Mouse (Mus musculus) intestine, postnatal 0 days (tissue): Measurements from ENCODE around the gene Elmo3. TPM values are rescaled to one million over a fixed set of nuclear protein-coding genes. Genes with fewer than 3 reads are reported as not detected.
A peak's percentile ranks its signal among the peaks of the same experiment; 100 is the strongest.

Experiments
- ATAC-seq: fragments of 200-750 bp; cut with Nextera tagmentation; 2 replicates; pipeline ENCODE4 v1.8.0; 2017; ENCODE audit warnings: mild to moderate bottlenecking, moderate TSS enrichment, moderate library complexity
- H3K27ac ChIP-seq: fragments of 300-500 bp; sonication (generic); 2 replicates; pipeline ENCODE4 v1.5.1; 2014; ENCODE audit warnings: mild to moderate bottlenecking, low read depth, low read length, moderate library complexity
- H3K27me3 ChIP-seq: fragments of 300-500 bp; sonication (generic); replicated peaks from 2 replicates; pipeline ENCODE4 v1.6.1; 2014; ENCODE audit warnings: low read length, mixed read lengths; ENCODE audit not compliant: control insufficient read depth, insufficient read depth
- H3K36me3 ChIP-seq: fragments of 300-500 bp; sonication (generic); 2 replicates; pipeline ENCODE4 v1.6.1; 2014; ENCODE audit warnings: mild to moderate bottlenecking, moderate library complexity; ENCODE audit not compliant: control insufficient read depth, insufficient read depth
- H3K4me1 ChIP-seq: fragments of 300-500 bp; sonication (generic); replicated peaks from 2 replicates; pipeline ENCODE4 v1.6.1; 2014; ENCODE audit warnings: antibody characterized with exemption, low read length, mixed read lengths; ENCODE audit not compliant: control insufficient read depth, insufficient read depth
- H3K4me2 ChIP-seq: fragments of 300-500 bp; sonication (generic); replicated peaks from 2 replicates; pipeline ENCODE4 v1.6.1; 2014; ENCODE audit warnings: low read depth, mild to moderate bottlenecking, moderate library complexity
- H3K4me3 ChIP-seq: fragments of 300-500 bp; sonication (generic); 2 replicates; pipeline ENCODE4 v1.5.1; 2014; ENCODE audit warnings: low read depth, low read length
- H3K9ac ChIP-seq: fragments of 300-500 bp; sonication (generic); 2 replicates; pipeline ENCODE4 v1.6.1; 2014; ENCODE audit warnings: mild to moderate bottlenecking, low read depth, low read length
- H3K9me3 ChIP-seq: fragments of 300-500 bp; sonication (generic); 2 replicates; pipeline ENCODE4 v1.6.1; 2016; ENCODE audit warnings: mixed run types; ENCODE audit not compliant: control insufficient read depth
- CTCF ChIP-seq: sonication (generic); IDR thresholded peaks from 2 replicates; pipeline ENCODE4 v1.5.1; 2016; ENCODE audit warnings: low read depth, mild to moderate bottlenecking, control low read depth, antibody characterized with exemption, moderate library complexity
- WGBS: fragments of 180-500 bp; shearing (Covaris S2); extraction: QIAGEN DNeasy Blood & Tissue Kit; methylation state at CpG from one replicate; pipeline ENCODE4 v1.1.7; 2014; 5-methylcytosine and 5-hydroxymethylcytosine counted together
- polyA plus RNA-seq: library from polyadenylated mRNA; unstranded; fragments of >200 nt; fragmentation: Nextera tagmentation; extraction: Ambion mirVana; gene quantifications from 2 replicates; pipeline ENCODE4 v1.2.1, GENCODE M21; 2015

Elmo3 gene
- polyA plus RNA-seq, 1 experiment from 2014 or later = 34.2 TPM

GRCm38 (mm10) chr8:105295256-105295655, 10.1 kb upstream of the Elmo3 start:
- peak overlapping the region; percentile 33; the same call in 1 of the 2 replicates for H3K4me2 ChIP-seq

DNA sequence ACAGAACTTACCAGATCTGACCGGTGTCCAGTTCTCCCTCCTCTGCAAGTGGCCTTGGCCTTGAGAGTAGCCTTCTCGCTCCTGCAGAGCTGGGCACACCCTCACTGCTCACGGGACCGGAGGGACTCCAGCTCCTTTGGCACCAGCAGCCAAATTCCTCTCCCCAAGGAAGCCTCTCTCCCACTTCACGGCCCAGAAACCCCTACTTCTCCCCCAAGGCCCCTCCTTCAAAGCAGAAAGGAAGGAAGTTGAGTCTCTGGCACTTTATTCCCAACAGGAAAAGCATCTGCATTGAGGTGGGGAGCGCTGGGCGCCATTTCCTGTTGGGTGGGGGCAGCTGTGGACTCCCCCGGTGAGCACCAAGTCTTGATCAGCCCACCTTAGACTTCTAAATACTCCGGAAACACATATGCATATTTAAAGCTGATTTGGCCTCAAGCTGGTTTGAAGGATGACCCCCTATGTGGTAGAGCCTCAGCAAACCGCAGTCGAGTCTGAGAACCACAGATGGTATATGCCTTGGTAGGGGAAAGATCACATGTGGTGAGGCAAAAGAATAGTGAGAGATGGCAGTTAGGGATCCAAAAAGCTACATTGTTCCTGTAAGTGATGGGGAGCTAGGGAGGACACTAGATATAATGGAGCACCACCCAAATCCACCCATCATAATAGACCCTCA, 9.4 kb upstream of the Elmo3 start, which contains the start of gene Exoc3l:
Gene Exoc3l (minus strand): TSS at position 207 of the 679 bp plus-strand sequence.
- H3K27ac ChIP-seq = no peak within 1 kb of the TSS
- no peaks in the 10 kb centered on the region for H3K27me3 ChIP-seq
- WGBS = 64% methylated on average over 11 of the region's 11 CpGs
- peak within 1 kb of the TSS; percentile 95 for H3K4me3 ChIP-seq
- peaks cover 2% of the 10 kb centered on the region; the same call in 1 of the 2 replicates for H3K4me1 ChIP-seq
- peaks cover 12% of the 10 kb centered on the region for H3K36me3 ChIP-seq
- ATAC-seq = no peak
- no peak for TF ChIP-seq CTCF
- H3K9ac ChIP-seq = no peak within 1 kb of the TSS
- H3K4me2 ChIP-seq = peak within 1 kb of the TSS; percentile 85
- H3K9me3 ChIP-seq = no peaks in the 10 kb centered on the region

More at GRCm38 (mm10) chr8:105295256-105295655, 10.1 kb upstream of the Elmo3 start:
- 66% methylated on average over 11 of the region's 11 CpGs for WGBS
- Histone ChIP-seq H3K4me1 (peaks cover 7% of the 10 kb centered on the region), H3K36me3 (peaks cover 5% of the 10 kb centered on the region; the same call in 1 of the 2 replicates), H3K9me3 (no peaks in the 10 kb centered on the region), H3K9ac (no peak overlapping the region), H3K27me3 (peaks cover 6% of the 10 kb centered on the region), H3K27ac (no peak overlapping the region), H3K4me3 (no peak overlapping the region)
- no peak for TF ChIP-seq CTCF
- ATAC-seq = no peak

DNA sequence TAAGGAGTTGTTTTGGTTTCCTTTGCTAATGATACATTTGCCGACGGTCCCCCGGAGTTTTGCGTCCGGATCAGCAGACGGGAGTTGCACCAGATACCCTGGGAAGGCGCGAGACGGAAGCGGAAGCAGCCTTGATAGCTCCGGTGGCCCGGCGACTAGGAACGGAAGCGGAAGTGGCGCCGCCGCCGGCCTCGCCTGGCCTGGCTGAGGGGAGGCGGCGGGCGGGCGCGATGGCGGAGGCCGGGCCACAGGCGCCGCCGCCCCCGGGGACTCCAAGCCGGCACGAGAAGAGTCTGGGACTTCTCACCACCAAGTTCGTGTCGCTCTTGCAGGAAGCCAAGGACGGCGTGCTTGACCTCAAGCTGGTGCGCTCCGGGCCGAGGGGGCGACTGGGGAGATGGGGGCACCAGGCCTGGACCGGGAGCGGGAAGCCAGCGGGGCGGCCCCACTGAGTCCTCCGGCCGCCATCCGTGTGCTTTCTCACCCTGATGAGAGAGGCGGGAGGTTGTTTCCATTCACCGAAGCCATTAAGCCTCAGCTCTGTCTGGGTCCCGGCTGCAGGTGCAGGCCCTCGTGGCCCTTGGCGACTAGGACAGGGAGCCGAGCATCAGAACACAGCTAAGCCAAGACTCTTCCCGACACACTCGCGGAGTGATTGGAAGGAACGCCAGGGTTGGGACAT, 7.7 kb upstream of the Elmo3 start, which contains the start of gene E2f4:
Gene E2f4 (plus strand): TSS at position 153 of the 682 bp plus-strand sequence.
- WGBS = under 1% methylated on average over 56 of the region's 58 CpGs
- ATAC-seq = peak; percentile 89

GRCm38 (mm10) chr8:105298351-105299252, 6.8 kb upstream of the Elmo3 start:
- WGBS = 42% methylated on average over 18 of the region's 18 CpGs
- H3K4me1 ChIP-seq = peaks cover 2% of the 10 kb centered on the region; the same call in 1 of the 2 replicates
- no peaks in the 10 kb centered on the region for H3K9me3 ChIP-seq
- peak overlapping the region; percentile 85 for H3K4me2 ChIP-seq
- no peak for ATAC-seq
- H3K4me3 ChIP-seq = peak overlapping the region; percentile 95
- no peak for TF ChIP-seq CTCF
- H3K27ac ChIP-seq = 0 out of 2 replicates have a peak overlapping the region, but pooled peaks have one; percentile 62
- no peaks in the 10 kb centered on the region for H3K27me3 ChIP-seq
- H3K9ac ChIP-seq = peak overlapping the region; percentile 84
- peaks cover 28% of the 10 kb centered on the region for H3K36me3 ChIP-seq

More for the DNA sequence above, 7.7 kb upstream of the Elmo3 start, which contains the start of gene E2f4:
- no peaks in the 10 kb centered on the region for H3K27me3 ChIP-seq
- peaks cover 24% of the 10 kb centered on the region for H3K36me3 ChIP-seq
- TF ChIP-seq CTCF = no peak
- H3K4me3 ChIP-seq = peak within 1 kb of the TSS; percentile 95
- H3K9me3 ChIP-seq = no peaks in the 10 kb centered on the region
- peak within 1 kb of the TSS; percentile 62 for H3K27ac ChIP-seq
- H3K9ac ChIP-seq = peak within 1 kb of the TSS; percentile 84
- H3K4me1 ChIP-seq = peaks cover 2% of the 10 kb centered on the region; the same call in 1 of the 2 replicates
- peak within 1 kb of the TSS; percentile 85 for H3K4me2 ChIP-seq

DNA sequence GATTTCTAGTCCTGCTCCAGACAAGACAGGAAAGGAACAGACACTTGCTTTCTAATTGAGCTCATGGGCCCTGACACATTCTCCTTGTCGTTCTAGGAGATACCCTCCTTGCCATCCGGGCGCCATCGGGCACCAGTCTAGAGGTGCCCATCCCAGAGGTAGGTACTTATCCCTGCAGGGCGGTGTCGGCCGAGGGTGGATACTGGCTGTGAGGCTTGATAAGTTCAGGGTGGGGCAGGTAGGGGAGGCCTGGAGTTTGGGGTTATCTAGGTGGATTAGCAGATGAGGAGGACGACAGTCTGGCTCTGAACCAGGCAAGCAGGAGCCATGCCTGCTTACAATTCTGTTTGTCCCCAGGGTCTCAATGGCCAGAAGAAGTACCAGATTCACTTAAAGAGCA, 5.4 kb upstream of the Elmo3 start:
- TF ChIP-seq CTCF = no peak
- ATAC-seq = no peak
- no peaks in the 10 kb centered on the region for H3K27me3 ChIP-seq
- H3K9me3 ChIP-seq = no peaks in the 10 kb centered on the region
- H3K36me3 ChIP-seq = peaks cover 36% of the 10 kb centered on the region
- H3K9ac ChIP-seq = no peak overlapping the region
- no peak overlapping the region for H3K4me3 ChIP-seq
- no peak overlapping the region for H3K27ac ChIP-seq
- peaks cover 2% of the 10 kb centered on the region for H3K4me1 ChIP-seq
- 73% methylated on average over 8 of the region's 8 CpGs for WGBS
- H3K4me2 ChIP-seq = no peak overlapping the region
